Mouse (Mus musculus) liver, embryonic 14.5 days (tissue): Measurements from ENCODE around the gene Ephb3.

Experiments
- CTCF ChIP-seq: IDR thresholded peaks from 2 replicates; pipeline ENCODE4 v1.5.1; 2016; ENCODE audit warnings: antibody characterized with exemption, low read depth, control low read depth
- EP300 ChIP-seq: IDR thresholded peaks from 2 replicates; pipeline ENCODE4 v1.6.1; 2016; ENCODE audit warnings: antibody characterized with exemption, low read depth

DNA sequence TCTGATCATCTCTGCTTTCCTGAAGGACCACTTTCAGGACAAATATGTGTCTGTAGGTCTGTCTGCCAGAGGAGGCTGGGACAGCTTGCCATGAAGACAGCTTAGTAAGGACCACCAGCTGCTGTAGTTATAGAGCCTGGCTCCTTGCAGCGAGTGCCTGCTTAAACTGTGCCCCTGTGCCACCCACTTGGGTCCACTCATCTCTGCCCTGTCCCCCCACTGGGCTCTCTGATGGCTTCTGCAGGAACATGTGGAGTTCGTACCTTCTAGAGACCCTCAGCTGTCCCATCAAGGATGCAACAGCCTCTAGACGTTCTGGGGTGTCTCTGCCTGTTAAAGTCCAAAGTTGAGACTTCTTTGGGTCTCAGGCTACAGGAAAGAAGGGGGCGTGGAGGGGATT, 6.9 kb downstream of the Ephb3 start:
- TF ChIP-seq CTCF (no peak), EP300 (no peak)
